Mouse (Mus musculus) liver, adult 2 months (tissue): Measurements from ENCODE around the gene Nxph3. TPM values are rescaled to one million over a fixed set of nuclear protein-coding genes. Genes with fewer than 3 reads are reported as not detected.
A peak's percentile ranks its signal among the peaks of the same experiment; 100 is the strongest.

Source experiments
- DNase-seq: peaks from one replicate; pipeline ENCODE4 v3.0.0-alpha.2; 2011; ENCODE audit warnings: low read depth, low spot score; ENCODE audit errors: extremely low read depth
- H3K27ac ChIP-seq: fragments of 200-500 bp; replicated peaks from 2 replicates; pipeline ENCODE4 v1.5.1; 2012; ENCODE audit warnings: low read depth, mild to moderate bottlenecking, control low read depth, inconsistent platforms, low read length; ENCODE audit not compliant: insufficient read depth
- H3K27me3 ChIP-seq: fragments of 200-500 bp; 2 replicates; pipeline ENCODE4 v1.6.1; 2012; ENCODE audit warnings: mild to moderate bottlenecking, moderate library complexity, low read length, inconsistent platforms; ENCODE audit not compliant: control insufficient read depth, insufficient read depth
- H3K36me3 ChIP-seq: fragments of 200-500 bp; 2 replicates; pipeline ENCODE4 v1.6.1; 2012; ENCODE audit warnings: low read length, inconsistent platforms; ENCODE audit not compliant: control insufficient read depth, insufficient read depth
- H3K4me1 ChIP-seq: fragments of 200-500 bp; 2 replicates; pipeline ENCODE4 v1.6.1; 2011; ENCODE audit warnings: low read length; ENCODE audit not compliant: control insufficient read depth, insufficient read depth
- H3K4me3 ChIP-seq: fragments of 200-500 bp; 2 replicates; pipeline ENCODE4 v1.5.1; 2011; ENCODE audit warnings: low read depth, mild to moderate bottlenecking, control low read depth, low read length, moderate library complexity; ENCODE audit not compliant: insufficient read depth
- H3K79me2 ChIP-seq: fragments of 200-500 bp; 2 replicates; pipeline ENCODE4 v1.6.1; 2012; ENCODE audit warnings: inconsistent platforms, mild to moderate bottlenecking, low read length, moderate library complexity; ENCODE audit not compliant: control insufficient read depth, insufficient read depth
- H3K9ac ChIP-seq: fragments of 200-500 bp; 2 replicates; pipeline ENCODE4 v1.6.1; 2012; ENCODE audit warnings: low read depth, mild to moderate bottlenecking, control low read depth, inconsistent platforms, low read length
- CTCF ChIP-seq: fragments of 200-500 bp; IDR thresholded peaks from 2 replicates; pipeline ENCODE4 v1.5.1; 2011; ENCODE audit warnings: low read depth, low read length, control low read depth
- POLR2A ChIP-seq: fragments of 200-500 bp; IDR thresholded peaks from 2 replicates; pipeline ENCODE4 v1.6.1; 2011; ENCODE audit warnings: low read length, control low read depth; ENCODE audit not compliant: insufficient read depth; ENCODE audit errors: extremely low read depth
- WGBS: fragments of 180-500 bp; shearing (Covaris S2); methylation state at CpG from one replicate; pipeline ENCODE4 v1.1.7; 2018; 5-methylcytosine and 5-hydroxymethylcytosine counted together
- polyA plus RNA-seq: library from polyadenylated mRNA; depleted of rRNA; stranded (reverse); fragments of >200 nt; gene quantifications from 2 replicates; pipeline ENCODE4 v1.2.3, GENCODE M21; 2012
- total RNA-seq: library from RNA; depleted of rRNA; stranded (reverse); fragments of >200 nt; gene quantifications from 2 replicates; pipeline ENCODE4 v1.2.3, GENCODE M21; 2014

Gene Nxph3
- total and polyA plus RNA-seq, 2 experiments, result 0.05 TPM; not detected in 1

DNA sequence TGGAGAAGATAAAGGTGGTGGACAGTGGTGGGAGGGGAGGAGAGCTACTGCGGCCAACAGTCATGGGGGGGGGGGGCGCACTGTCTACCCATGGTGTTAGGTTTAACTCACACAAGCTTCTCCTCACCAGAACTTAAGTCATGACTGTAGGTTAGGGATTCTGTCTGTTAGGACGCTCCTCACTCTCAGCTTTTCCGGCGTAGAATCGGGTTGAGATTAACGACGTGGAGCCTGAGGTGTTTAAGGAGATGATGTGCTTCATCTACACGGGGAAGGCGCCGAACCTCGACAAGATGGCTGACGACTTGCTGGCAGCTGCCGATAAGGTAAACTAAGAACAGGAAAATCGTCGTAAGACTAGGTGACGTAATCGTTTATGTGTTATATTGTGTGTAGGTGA is 28.7 kb downstream of the Nxph3 start:
- Histone ChIP-seq H3K9ac (no peak overlapping the region), H3K27ac (no peak overlapping the region), H3K36me3 (peaks cover 55% of the 10 kb centered on the region), H3K4me3 (no peak overlapping the region), H3K79me2 (no peaks in the 10 kb centered on the region; the same call in 1 of the 2 replicates), H3K4me1 (no peaks in the 10 kb centered on the region), H3K27me3 (no peaks in the 10 kb centered on the region)
- no peak for TF ChIP-seq POLR2A
- no peak for TF ChIP-seq CTCF
- no peak for DNase-seq
- WGBS, result 94% methylated on average over 18 of the region's 18 CpGs

DNA sequence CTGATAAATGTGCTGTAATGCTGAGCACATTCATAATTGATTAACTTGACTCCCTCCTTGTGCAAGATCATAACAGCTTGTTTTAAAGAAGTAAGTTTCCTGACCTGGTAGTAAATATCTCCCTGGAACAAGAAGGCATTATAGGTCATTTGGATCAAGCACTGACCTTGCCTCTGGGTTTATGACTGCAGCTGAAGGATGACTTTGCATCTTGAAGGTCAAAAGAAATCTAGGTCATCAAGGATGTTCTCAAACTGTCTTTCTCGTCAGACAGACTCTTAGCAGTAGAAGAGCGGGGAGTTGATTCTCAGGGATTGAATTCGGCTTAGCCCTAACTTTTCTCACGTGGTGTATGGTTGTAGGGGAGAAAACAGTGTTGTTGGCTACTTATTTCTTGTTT is 33.7 kb downstream of the Nxph3 start:
- Histone ChIP-seq H3K4me1 (peaks cover 3% of the 10 kb centered on the region; the same call in 1 of the 2 replicates), H3K27me3 (no peaks in the 10 kb centered on the region), H3K4me3 (no peak overlapping the region), H3K9ac (no peak overlapping the region), H3K27ac (no peak overlapping the region), H3K79me2 (no peaks in the 10 kb centered on the region; the same call in 1 of the 2 replicates), H3K36me3 (peaks cover 53% of the 10 kb centered on the region)
- DNase-seq, result peak; percentile 51
- whole genome bisulfite sequencing, result 92% methylated on average over 4 of the region's 4 CpGs
- TF ChIP-seq POLR2A, result no peak
- TF ChIP-seq CTCF, result no peak

DNA sequence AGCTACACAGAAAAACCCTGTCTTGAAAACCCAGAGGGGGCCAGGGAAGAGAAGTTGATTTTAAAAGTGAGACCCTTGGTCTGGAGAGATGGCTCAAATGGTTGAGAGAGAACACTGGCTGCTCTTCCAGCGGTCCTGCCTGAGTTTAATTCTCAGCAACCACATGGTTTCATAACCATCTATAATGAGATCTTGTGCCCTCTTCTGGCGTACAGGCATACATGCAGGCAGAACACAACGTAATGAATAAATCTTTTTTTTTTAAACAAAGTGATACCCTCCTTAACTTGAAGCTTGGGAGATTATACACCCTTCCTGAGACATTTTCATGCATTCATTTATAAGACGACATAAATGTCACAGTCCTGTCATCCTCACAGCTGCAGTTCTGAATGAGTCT is 34.9 kb downstream of the Nxph3 start:
- Histone ChIP-seq H3K79me2 (no peaks in the 10 kb centered on the region; the same call in 1 of the 2 replicates), H3K4me3 (no peak overlapping the region), H3K27ac (no peak overlapping the region), H3K27me3 (no peaks in the 10 kb centered on the region), H3K4me1 (peaks cover 3% of the 10 kb centered on the region; the same call in 1 of the 2 replicates), H3K36me3 (peaks cover 55% of the 10 kb centered on the region), H3K9ac (no peak overlapping the region)
- TF ChIP-seq POLR2A (no peak), CTCF (no peak)
- 92% methylated on average over 4 of the region's 4 CpGs for WGBS
- no peak for DNase-seq

DNA sequence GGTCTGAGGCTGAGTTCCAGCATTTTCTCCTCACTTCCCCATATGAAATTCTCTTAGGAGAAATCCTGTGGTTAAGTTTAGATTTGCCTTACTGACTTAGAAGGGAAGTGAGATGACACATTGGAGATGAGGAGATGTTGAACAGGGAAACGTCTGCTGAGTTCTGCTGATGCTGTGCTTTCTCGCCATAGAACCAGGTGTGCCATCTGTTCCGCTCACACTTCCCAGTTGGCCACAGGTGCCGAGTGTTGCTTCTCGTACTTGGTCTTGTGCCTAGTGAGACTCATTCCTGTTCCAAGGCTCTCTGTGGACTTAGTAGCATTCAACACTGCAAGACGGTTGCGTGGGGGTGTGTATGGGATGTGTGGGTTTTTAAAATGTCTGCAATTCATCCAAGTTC is 38.0 kb downstream of the Nxph3 start:
- 82% methylated on average over 7 of the region's 7 CpGs for WGBS
- Histone ChIP-seq H3K27me3 (no peaks in the 10 kb centered on the region), H3K9ac (no peak overlapping the region), H3K36me3 (peaks cover 57% of the 10 kb centered on the region), H3K4me3 (no peak overlapping the region), H3K4me1 (peaks cover 3% of the 10 kb centered on the region; the same call in 1 of the 2 replicates), H3K27ac (no peak overlapping the region), H3K79me2 (no peaks in the 10 kb centered on the region; the same call in 1 of the 2 replicates)
- no peak for DNase-seq
- TF ChIP-seq CTCF, result no peak
- no peak for TF ChIP-seq POLR2A

DNA sequence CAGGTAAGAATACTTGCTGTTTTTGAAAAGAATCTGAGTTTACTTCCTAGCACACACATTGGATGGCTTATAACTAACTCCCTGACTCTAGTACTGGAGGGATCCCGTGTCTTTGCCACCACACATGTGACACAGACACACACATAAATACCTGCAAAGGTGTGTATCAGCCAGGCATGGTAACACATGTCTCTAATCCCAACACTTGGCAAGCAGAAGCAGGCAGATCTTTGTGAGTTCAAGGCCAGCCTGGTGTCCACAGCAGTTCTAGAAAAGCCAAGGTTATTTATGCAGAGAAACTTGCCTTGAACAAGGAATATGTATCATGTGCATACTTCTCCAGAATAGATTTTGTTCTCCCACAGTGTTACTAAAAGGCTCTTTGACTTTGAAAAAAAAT is 40.9 kb downstream of the Nxph3 start:
- Histone ChIP-seq H3K27ac (no peak overlapping the region; the same call in 1 of the 2 replicates), H3K4me3 (no peak overlapping the region), H3K79me2 (no peaks in the 10 kb centered on the region; the same call in 1 of the 2 replicates), H3K4me1 (no peaks in the 10 kb centered on the region), H3K27me3 (no peaks in the 10 kb centered on the region), H3K9ac (no peak overlapping the region), H3K36me3 (peaks cover 51% of the 10 kb centered on the region)
- TF ChIP-seq CTCF (no peak), POLR2A (no peak)
- 95% methylated on average over 1 of the region's 1 CpGs for WGBS
- no peak for DNase-seq

DNA sequence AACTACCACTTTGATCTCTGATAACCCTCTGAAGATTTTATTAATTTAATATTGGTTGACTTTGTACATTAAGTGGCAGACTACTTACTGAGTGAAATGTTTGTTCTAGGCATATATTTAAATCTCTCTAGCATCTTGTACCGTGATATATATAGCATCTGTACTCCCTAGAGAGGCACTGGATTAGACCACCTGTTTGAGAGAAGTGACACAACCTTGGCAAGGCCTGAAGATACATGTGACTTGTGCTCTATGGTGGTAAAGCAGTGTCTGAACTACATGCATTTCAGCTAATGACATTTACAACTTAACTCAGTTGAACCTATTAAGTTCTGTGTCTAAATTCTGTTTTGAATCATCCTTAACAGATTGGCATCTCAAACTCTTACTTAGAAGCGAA is 41.4 kb downstream of the Nxph3 start:
- TF ChIP-seq POLR2A (no peak), CTCF (no peak)
- H3K36me3 ChIP-seq, result peaks cover 49% of the 10 kb centered on the region
- H3K9ac ChIP-seq, result no peak overlapping the region
- H3K79me2 ChIP-seq, result no peaks in the 10 kb centered on the region; the same call in 1 of the 2 replicates
- DNase-seq, result no peak
- H3K27ac ChIP-seq, result no peak overlapping the region
- WGBS, result 96% methylated on average over 2 of the region's 2 CpGs
- no peak overlapping the region for H3K4me3 ChIP-seq
- H3K4me1 ChIP-seq, result no peaks in the 10 kb centered on the region
- no peaks in the 10 kb centered on the region for H3K27me3 ChIP-seq
